Mouse (Mus musculus): ENCODE measurements at regions not wholly inside any gene's neighbourhood (a gene's known extent, or its start where the extent isn't known, plus 50 kb on each side); places are given as distances from the start of the nearest gene placed in this dataset.

- Histone ChIP-seq H3K27me3 (replicated peaks) (no peaks in the 10 kb centered on the region), H3K4me2 (no peak overlapping the region), H3K9ac (no peak overlapping the region), H3K4me1 (no peaks in the 10 kb centered on the region), H3K9me3 (no peaks in the 10 kb centered on the region), H3K36me3 (no peaks in the 10 kb centered on the region), H3K4me3 (no peak overlapping the region), H3K27ac (replicated peaks) (no peak overlapping the region)
- no peak for ATAC-seq (ENCODE audit: extremely low read depth, insufficient number of reproducible peaks, low FRiP score, low TSS enrichment)
- WGBS = 69% methylated on average over 4 of the region's 4 CpGs
Observed at GRCm38 (mm10) chr16:9358651-9359050, 528.8 kb downstream of the 1810013L24Rik start.

- Histone ChIP-seq H3K4me3 (no peak overlapping the region), H3K27ac (replicated peaks) (no peak overlapping the region), H3K4me2 (no peak overlapping the region), H3K9me3 (no peaks in the 10 kb centered on the region), H3K9ac (no peak overlapping the region), H3K27me3 (replicated peaks) (no peaks in the 10 kb centered on the region), H3K4me1 (no peaks in the 10 kb centered on the region), H3K36me3 (no peaks in the 10 kb centered on the region)
- ATAC-seq (ENCODE audit: extremely low read depth, insufficient number of reproducible peaks, low FRiP score, low TSS enrichment) = no peak
- WGBS = 81% methylated on average over 3 of the region's 3 CpGs
Observed at GRCm38 (mm10) chr16:9359399-9360135, 529.7 kb downstream of the 1810013L24Rik start.

GRCm38 (mm10) chr16:9360741-9361255 lies 530.9 kb downstream of the 1810013L24Rik start:
- Histone ChIP-seq H3K4me2 (no peak overlapping the region), H3K27me3 (replicated peaks) (no peaks in the 10 kb centered on the region), H3K36me3 (no peaks in the 10 kb centered on the region), H3K9me3 (no peaks in the 10 kb centered on the region), H3K4me3 (no peak overlapping the region), H3K9ac (no peak overlapping the region), H3K27ac (replicated peaks) (no peak overlapping the region), H3K4me1 (no peaks in the 10 kb centered on the region)
- 68% methylated on average over 3 of the region's 3 CpGs for WGBS
- no peak for ATAC-seq (ENCODE audit: extremely low read depth, insufficient number of reproducible peaks, low FRiP score, low TSS enrichment)

- WGBS = 30% methylated on average over 11 of the region's 11 CpGs
- Histone ChIP-seq H3K27ac (replicated peaks) (no peak overlapping the region), H3K4me3 (no peak overlapping the region), H3K4me2 (no peak overlapping the region), H3K9me3 (no peaks in the 10 kb centered on the region), H3K27me3 (replicated peaks) (no peaks in the 10 kb centered on the region), H3K9ac (no peak overlapping the region), H3K4me1 (no peaks in the 10 kb centered on the region), H3K36me3 (no peaks in the 10 kb centered on the region)
- ATAC-seq (ENCODE audit: extremely low read depth, insufficient number of reproducible peaks, low FRiP score, low TSS enrichment) = no peak
Observed at GRCm38 (mm10) chr16:9362116-9362515, 532.2 kb downstream of the 1810013L24Rik start.

GRCm38 (mm10) chr16:9364105-9364504 lies 534.2 kb downstream of the 1810013L24Rik start:
- H3K4me2 ChIP-seq = no peak overlapping the region
- ATAC-seq (ENCODE audit: extremely low read depth, insufficient number of reproducible peaks, low FRiP score, low TSS enrichment) = no peak
- no peak overlapping the region for H3K4me3 ChIP-seq

GRCm38 (mm10) chr16:9390986-9391385 lies 561.1 kb downstream of the 1810013L24Rik start:
- no peaks in the 10 kb centered on the region for H3K27me3 ChIP-seq (replicated peaks)
- H3K27ac ChIP-seq (replicated peaks) = no peak overlapping the region
- ATAC-seq (ENCODE audit: extremely low read depth, insufficient number of reproducible peaks, low FRiP score, low TSS enrichment) = no peak
- no peak overlapping the region for H3K9ac ChIP-seq
- H3K9me3 ChIP-seq = no peaks in the 10 kb centered on the region
- no peaks in the 10 kb centered on the region for H3K36me3 ChIP-seq
- no peaks in the 10 kb centered on the region for H3K4me1 ChIP-seq
- no peak overlapping the region for H3K4me3 ChIP-seq
- H3K4me2 ChIP-seq = no peak overlapping the region
- 43% methylated on average over 1 of the region's 1 CpGs for WGBS

More at GRCm38 (mm10) chr16:9364105-9364504, 534.2 kb downstream of the 1810013L24Rik start:
- Histone ChIP-seq H3K36me3 (no peaks in the 10 kb centered on the region), H3K27ac (replicated peaks) (no peak overlapping the region), H3K4me1 (no peaks in the 10 kb centered on the region), H3K27me3 (replicated peaks) (no peaks in the 10 kb centered on the region), H3K9me3 (no peaks in the 10 kb centered on the region), H3K9ac (no peak overlapping the region)
- 39% methylated on average over 2 of the region's 2 CpGs for WGBS

GRCm38 (mm10) chr16:9404736-9405135 lies 574.8 kb downstream of the 1810013L24Rik start:
- no peaks in the 10 kb centered on the region for H3K27me3 ChIP-seq (replicated peaks)

GRCm38 (mm10) chr16:9408196-9408595 lies 578.3 kb downstream of the 1810013L24Rik start:
- H3K4me1 ChIP-seq = no peaks in the 10 kb centered on the region
- no peak overlapping the region for H3K4me3 ChIP-seq
- H3K36me3 ChIP-seq = no peaks in the 10 kb centered on the region
- H3K9ac ChIP-seq = no peak overlapping the region
- H3K9me3 ChIP-seq = no peaks in the 10 kb centered on the region
- no peak for ATAC-seq (ENCODE audit: extremely low read depth, insufficient number of reproducible peaks, low FRiP score, low TSS enrichment)
- no peaks in the 10 kb centered on the region for H3K27me3 ChIP-seq (replicated peaks)
- no peak overlapping the region for H3K27ac ChIP-seq (replicated peaks)
- WGBS = 59% methylated on average over 1 of the region's 1 CpGs
- no peak overlapping the region for H3K4me2 ChIP-seq

More at GRCm38 (mm10) chr16:9404736-9405135, 574.8 kb downstream of the 1810013L24Rik start:
- Histone ChIP-seq H3K4me3 (no peak overlapping the region), H3K9me3 (no peaks in the 10 kb centered on the region), H3K4me1 (no peaks in the 10 kb centered on the region), H3K36me3 (no peaks in the 10 kb centered on the region), H3K27ac (replicated peaks) (no peak overlapping the region), H3K4me2 (no peak overlapping the region), H3K9ac (no peak overlapping the region)
- ATAC-seq (ENCODE audit: extremely low read depth, insufficient number of reproducible peaks, low FRiP score, low TSS enrichment) = no peak
- WGBS = 68% methylated on average over 5 of the region's 5 CpGs

- no peak overlapping the region for H3K9ac ChIP-seq
- H3K27ac ChIP-seq (replicated peaks) = no peak overlapping the region
- no peaks in the 10 kb centered on the region for H3K36me3 ChIP-seq
- ATAC-seq (ENCODE audit: extremely low read depth, insufficient number of reproducible peaks, low FRiP score, low TSS enrichment) = no peak
- H3K4me3 ChIP-seq = no peak overlapping the region
- no peak overlapping the region for H3K4me2 ChIP-seq
- H3K4me1 ChIP-seq = no peaks in the 10 kb centered on the region
- no peaks in the 10 kb centered on the region for H3K9me3 ChIP-seq
- H3K27me3 ChIP-seq (replicated peaks) = no peaks in the 10 kb centered on the region
Observed at GRCm38 (mm10) chr16:9430509-9430908, 564.9 kb downstream of the Grin2a start.

- no peak for ATAC-seq (ENCODE audit: extremely low read depth, insufficient number of reproducible peaks, low FRiP score, low TSS enrichment)
- no peaks in the 10 kb centered on the region for H3K27me3 ChIP-seq (replicated peaks)
- H3K36me3 ChIP-seq = no peaks in the 10 kb centered on the region
- no peak overlapping the region for H3K9ac ChIP-seq
- H3K9me3 ChIP-seq = no peaks in the 10 kb centered on the region
- no peak overlapping the region for H3K27ac ChIP-seq (replicated peaks)
- no peak overlapping the region for H3K4me3 ChIP-seq
- H3K4me2 ChIP-seq = no peak overlapping the region
- H3K4me1 ChIP-seq = no peaks in the 10 kb centered on the region
- 45% methylated on average over 2 of the region's 2 CpGs for WGBS
Observed at GRCm38 (mm10) chr16:9439300-9439856, 556.0 kb downstream of the Grin2a start.

- H3K27me3 ChIP-seq (replicated peaks) = no peaks in the 10 kb centered on the region
- WGBS = 82% methylated on average over 1 of the region's 1 CpGs
- no peak for ATAC-seq (ENCODE audit: extremely low read depth, insufficient number of reproducible peaks, low FRiP score, low TSS enrichment)
Observed at GRCm38 (mm10) chr16:9439891-9440290, 555.5 kb downstream of the Grin2a start.

GRCm38 (mm10) chr16:9452058-9452457 lies 543.3 kb downstream of the Grin2a start:
- H3K4me1 ChIP-seq = no peaks in the 10 kb centered on the region
- H3K4me3 ChIP-seq = no peak overlapping the region
- no peak overlapping the region for H3K9ac ChIP-seq
- H3K4me2 ChIP-seq = no peak overlapping the region
- H3K27ac ChIP-seq (replicated peaks) = no peak overlapping the region
- no peaks in the 10 kb centered on the region for H3K36me3 ChIP-seq
- H3K27me3 ChIP-seq (replicated peaks) = no peaks in the 10 kb centered on the region
- no peak for ATAC-seq (ENCODE audit: extremely low read depth, insufficient number of reproducible peaks, low FRiP score, low TSS enrichment)
- 64% methylated on average over 4 of the region's 4 CpGs for WGBS
- H3K9me3 ChIP-seq = no peaks in the 10 kb centered on the region

More at GRCm38 (mm10) chr16:9439891-9440290, 555.5 kb downstream of the Grin2a start:
- Histone ChIP-seq H3K4me2 (no peak overlapping the region), H3K9me3 (no peaks in the 10 kb centered on the region), H3K27ac (replicated peaks) (no peak overlapping the region), H3K9ac (no peak overlapping the region), H3K4me3 (no peak overlapping the region), H3K4me1 (no peaks in the 10 kb centered on the region), H3K36me3 (no peaks in the 10 kb centered on the region)

All from heart, embryonic 13.5 days (tissue).